Mouse (Mus musculus) forebrain, embryonic 14.5 days (tissue): ENCODE measurements around the gene Ftsj1. TPM values are rescaled to one million over a fixed set of nuclear protein-coding genes. Genes with fewer than 3 reads are reported as not detected.

ENCODE experiments used
- ATAC-seq: fragments of 200-750 bp; cut with Nextera tagmentation; 2 replicates; pipeline ENCODE4 v1.8.0; 2017; ENCODE audit warnings: mild to moderate bottlenecking, moderate library complexity
- DNase-seq: peaks from one replicate; pipeline ENCODE4 v3.0.0-alpha.2; 2015; ENCODE audit warnings: low spot score
- H3K27ac ChIP-seq: fragments of 300-500 bp; sonication (generic); 2 replicates; pipeline ENCODE4 v1.5.1; 2014; ENCODE audit warnings: low read depth, mild to moderate bottlenecking, control low read depth, low read length, moderate library complexity
- H3K27me3 ChIP-seq: fragments of 300-500 bp; sonication (generic); replicated peaks from 2 replicates; pipeline ENCODE4 v1.6.1; 2014; ENCODE audit warnings: low read length, control low read depth, mixed read lengths; ENCODE audit not compliant: control insufficient read depth, insufficient read depth
- H3K36me3 ChIP-seq: fragments of 300-500 bp; sonication (generic); 2 replicates; pipeline ENCODE4 v1.6.1; 2014; ENCODE audit warnings: low read length, control low read depth; ENCODE audit not compliant: control insufficient read depth, insufficient read depth
- H3K4me1 ChIP-seq: fragments of 300-500 bp; sonication (generic); 2 replicates; pipeline ENCODE4 v1.6.1; 2014; ENCODE audit warnings: antibody characterized with exemption, low read length, control low read depth; ENCODE audit not compliant: control insufficient read depth, insufficient read depth
- H3K4me2 ChIP-seq: fragments of 300-500 bp; sonication (generic); 2 replicates; pipeline ENCODE4 v1.6.1; 2014; ENCODE audit warnings: mild to moderate bottlenecking, control low read depth, low read length
- H3K4me3 ChIP-seq: fragments of 300-500 bp; sonication (generic); 2 replicates; pipeline ENCODE4 v1.5.1; 2014; ENCODE audit warnings: low read depth, low read length, control low read depth
- H3K9ac ChIP-seq: fragments of 300-500 bp; sonication (generic); 2 replicates; pipeline ENCODE4 v1.6.1; 2014; ENCODE audit warnings: mild to moderate bottlenecking, low read length, control low read depth, moderate library complexity
- H3K9me3 ChIP-seq: fragments of 300-500 bp; sonication (generic); replicated peaks from 2 replicates; pipeline ENCODE4 v1.6.1; 2016; ENCODE audit warnings: low read length, control low read depth, mixed read lengths; ENCODE audit not compliant: control insufficient read depth
- WGBS: fragments of 180-500 bp; shearing (Covaris S2); extraction: QIAGEN DNeasy Blood & Tissue Kit; methylation state at CpG from one replicate; pipeline ENCODE4 v1.1.7; 2014; 5-methylcytosine and 5-hydroxymethylcytosine counted together
- polyA plus RNA-seq: library from polyadenylated mRNA; unstranded; fragments of >200 nt; fragmentation: Nextera tagmentation; extraction: Ambion mirVana; gene quantifications from 2 replicates; pipeline ENCODE4 v1.2.1, GENCODE M21; 2014

Ftsj1 gene
- polyA plus RNA-seq, 1 experiment from 2014 or later = 60.9 TPM

GRCm38 (mm10) chrX:8223473-8223872, 28.7 kb downstream of the Ftsj1 start:
- Histone ChIP-seq H3K9ac (no peak overlapping the region), H3K4me2 (no peak overlapping the region), H3K27me3 (no peaks in the 10 kb centered on the region), H3K27ac (no peak overlapping the region), H3K4me1 (no peaks in the 10 kb centered on the region), H3K36me3 (no peaks in the 10 kb centered on the region), H3K4me3 (no peak overlapping the region), H3K9me3 (no peaks in the 10 kb centered on the region)
- no peak for ATAC-seq
- 90% methylated on average over 7 of the region's 7 CpGs for WGBS
- no peak for DNase-seq

- 55% methylated on average over 7 of the region's 7 CpGs for WGBS
- Histone ChIP-seq H3K4me1 (no peaks in the 10 kb centered on the region), H3K36me3 (no peaks in the 10 kb centered on the region), H3K9me3 (no peaks in the 10 kb centered on the region), H3K4me3 (no peak overlapping the region), H3K27me3 (no peaks in the 10 kb centered on the region), H3K27ac (no peak overlapping the region), H3K9ac (no peak overlapping the region), H3K4me2 (no peak overlapping the region)
- DNase-seq (peak; percentile 1), ATAC-seq (no peak)
Observed at GRCm38 (mm10) chrX:8222678-8223421, 29.4 kb downstream of the Ftsj1 start.

- 76% methylated on average over 3 of the region's 3 CpGs for WGBS
- no peak overlapping the region for H3K27ac ChIP-seq
- no peaks in the 10 kb centered on the region for H3K9me3 ChIP-seq
- no peak for ATAC-seq
- H3K4me3 ChIP-seq = no peak overlapping the region
- H3K27me3 ChIP-seq = no peaks in the 10 kb centered on the region
- H3K9ac ChIP-seq = no peak overlapping the region
- H3K4me1 ChIP-seq = no peaks in the 10 kb centered on the region
- H3K36me3 ChIP-seq = no peaks in the 10 kb centered on the region
- H3K4me2 ChIP-seq = no peak overlapping the region
- peak; percentile 6 for DNase-seq
Observed at GRCm38 (mm10) chrX:8222296-8222677, 29.9 kb downstream of the Ftsj1 start.

GRCm38 (mm10) chrX:8219651-8220050, 32.6 kb downstream of the Ftsj1 start:
- 39% methylated on average over 8 of the region's 8 CpGs for WGBS
- no peaks in the 10 kb centered on the region for H3K36me3 ChIP-seq
- no peak overlapping the region for H3K9ac ChIP-seq
- H3K9me3 ChIP-seq = no peaks in the 10 kb centered on the region
- DNase-seq (no peak), ATAC-seq (no peak)
- no peak overlapping the region for H3K27ac ChIP-seq
- H3K4me3 ChIP-seq = no peak overlapping the region
- H3K4me1 ChIP-seq = no peaks in the 10 kb centered on the region
- H3K4me2 ChIP-seq = no peak overlapping the region
- no peaks in the 10 kb centered on the region for H3K27me3 ChIP-seq

GRCm38 (mm10) chrX:8218114-8218513, 34.1 kb downstream of the Ftsj1 start:
- Histone ChIP-seq H3K4me2 (no peak overlapping the region), H3K27me3 (no peaks in the 10 kb centered on the region), H3K4me3 (no peak overlapping the region), H3K4me1 (no peaks in the 10 kb centered on the region), H3K27ac (no peak overlapping the region), H3K9me3 (no peaks in the 10 kb centered on the region), H3K9ac (no peak overlapping the region), H3K36me3 (no peaks in the 10 kb centered on the region)
- 72% methylated on average over 2 of the region's 2 CpGs for WGBS
- no peak for ATAC-seq
- no peak for DNase-seq

- H3K4me1 ChIP-seq = no peaks in the 10 kb centered on the region
- 42% methylated on average over 6 of the region's 6 CpGs for whole genome bisulfite sequencing
- H3K27ac ChIP-seq = no peak overlapping the region
- ATAC-seq = no peak
- no peak overlapping the region for H3K4me2 ChIP-seq
- no peaks in the 10 kb centered on the region for H3K27me3 ChIP-seq
- no peak overlapping the region for H3K9ac ChIP-seq
- no peaks in the 10 kb centered on the region for H3K36me3 ChIP-seq
- no peaks in the 10 kb centered on the region for H3K9me3 ChIP-seq
- H3K4me3 ChIP-seq = no peak overlapping the region
- no peak for DNase-seq
Observed at GRCm38 (mm10) chrX:8217383-8217782, 34.8 kb downstream of the Ftsj1 start.

GRCm38 (mm10) chrX:8211490-8212207, 40.6 kb downstream of the Ftsj1 start:
- H3K4me1 ChIP-seq = no peaks in the 10 kb centered on the region
- 73% methylated on average over 7 of the region's 7 CpGs for WGBS
- H3K4me2 ChIP-seq = no peak overlapping the region
- no peak for DNase-seq
- no peak overlapping the region for H3K9ac ChIP-seq
- no peak overlapping the region for H3K4me3 ChIP-seq
- H3K27me3 ChIP-seq = no peaks in the 10 kb centered on the region
- no peaks in the 10 kb centered on the region for H3K9me3 ChIP-seq
- no peak for ATAC-seq
- H3K36me3 ChIP-seq = no peaks in the 10 kb centered on the region
- H3K27ac ChIP-seq = no peak overlapping the region

GRCm38 (mm10) chrX:8209720-8210119, 42.5 kb downstream of the Ftsj1 start:
- 64% methylated on average over 2 of the region's 2 CpGs for WGBS
- ATAC-seq (no peak), DNase-seq (no peak)
- no peaks in the 10 kb centered on the region for H3K27me3 ChIP-seq
- H3K4me3 ChIP-seq = no peak overlapping the region
- no peak overlapping the region for H3K4me2 ChIP-seq
- H3K27ac ChIP-seq = no peak overlapping the region
- H3K9ac ChIP-seq = no peak overlapping the region
- no peaks in the 10 kb centered on the region for H3K4me1 ChIP-seq
- H3K9me3 ChIP-seq = no peaks in the 10 kb centered on the region
- H3K36me3 ChIP-seq = no peaks in the 10 kb centered on the region

GRCm38 (mm10) chrX:8207224-8207623, 45.0 kb downstream of the Ftsj1 start:
- 37% methylated on average over 4 of the region's 4 CpGs for WGBS
- H3K9ac ChIP-seq = no peak overlapping the region
- peak overlapping the region; percentile 48; the same call in 1 of the 2 replicates for H3K4me3 ChIP-seq
- H3K27me3 ChIP-seq = no peaks in the 10 kb centered on the region
- ATAC-seq = no peak
- H3K4me1 ChIP-seq = no peaks in the 10 kb centered on the region
- DNase-seq = peak; percentile 0
- H3K27ac ChIP-seq = no peak overlapping the region
- H3K36me3 ChIP-seq = no peaks in the 10 kb centered on the region
- no peaks in the 10 kb centered on the region for H3K9me3 ChIP-seq
- H3K4me2 ChIP-seq = peak overlapping the region; percentile 56
